Mouse (Mus musculus) megakaryocyte-erythroid progenitor cell, adult 5-6 weeks (primary cell): ENCODE measurements around the gene Eaf1. TPM values are rescaled to one million over a fixed set of nuclear protein-coding genes. Genes with fewer than 3 reads are reported as not detected.
A peak's percentile ranks its signal among the peaks of the same experiment; 100 is the strongest.
"Not testable (repeated sequence)": the region's sequence is repeated elsewhere in the genome, so short reads cannot be mapped to it uniquely, and the experiment has no call there.

Source experiments
- ATAC-seq: replicated peaks from 2 replicates; pipeline ENCODE4 v1.8.0; 2016; ENCODE audit warnings: mild to moderate bottlenecking, inconsistent platforms; ENCODE audit not compliant: severe bottlenecking, poor library complexity, low FRiP score, low TSS enrichment
- total RNA-seq, 2 experiments: library from RNA; stranded (forward) in 1 of 2; stranded (reverse) in 1 of 2; fragments of 200-1000, 215-1000 nt in 1 of 2; fragments of >200 nt in 1 of 2; fragmentation: Nextera tagmentation in 1 of 2; gene quantifications; 2 replicates each; pipeline ENCODE4 v1.2.3; 2014 to 2017

Gene Eaf1
- total RNA-seq (2014; fragmentation: Nextera tagmentation) (40.1 and 42.9 TPM in 2 replicates), total RNA-seq (2017) (23.8 and 24.5 TPM in 2 replicates)

GRCm38 (mm10) chr14:31494349-31494974 lies at the start of gene Eaf1:
Eaf1 (plus strand) TSS chr14:31494399.
- peak; percentile 42 for ATAC-seq

DNA sequence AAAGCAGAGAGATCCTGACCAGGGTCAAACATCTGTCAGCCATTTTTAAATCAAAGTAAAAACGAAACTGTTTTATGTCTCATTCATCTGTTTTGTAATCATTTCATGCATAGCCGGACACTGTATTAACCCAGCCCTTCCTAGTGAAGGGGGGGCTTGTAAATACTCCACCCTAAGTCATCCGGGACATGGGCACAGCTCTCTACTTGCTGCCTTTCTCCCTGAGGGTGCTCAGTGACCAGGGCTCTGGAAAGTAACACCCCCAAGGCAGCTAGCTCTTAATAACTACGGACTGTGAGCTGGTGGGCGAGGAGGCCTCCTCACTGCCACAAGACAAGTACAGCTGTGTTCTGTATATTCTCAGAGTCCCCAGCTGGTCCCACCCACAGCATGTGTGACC lies 45.2 kb upstream of the Eaf1 start:
- no peak for ATAC-seq

DNA sequence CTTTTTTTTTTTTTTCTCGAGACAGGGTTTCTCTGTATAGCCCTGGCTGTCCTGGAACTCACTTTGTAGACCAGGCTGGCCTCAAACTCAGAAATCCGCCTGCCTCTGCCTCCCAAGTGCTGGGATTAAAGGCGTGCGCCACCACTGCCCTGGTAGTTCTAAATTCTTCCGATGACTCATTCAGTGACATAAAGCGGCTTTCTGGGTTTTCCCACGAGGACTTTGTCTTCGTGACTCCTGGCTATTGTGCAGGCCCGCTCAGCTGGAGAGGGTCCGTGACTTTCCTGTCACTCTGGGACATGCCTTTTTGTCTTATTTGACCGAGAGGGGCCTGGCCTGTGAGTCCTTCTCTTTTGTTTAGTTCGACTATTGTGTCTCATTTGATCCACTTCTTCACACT lies 40.3 kb upstream of the Eaf1 start:
- not testable (repeated sequence) for ATAC-seq

DNA sequence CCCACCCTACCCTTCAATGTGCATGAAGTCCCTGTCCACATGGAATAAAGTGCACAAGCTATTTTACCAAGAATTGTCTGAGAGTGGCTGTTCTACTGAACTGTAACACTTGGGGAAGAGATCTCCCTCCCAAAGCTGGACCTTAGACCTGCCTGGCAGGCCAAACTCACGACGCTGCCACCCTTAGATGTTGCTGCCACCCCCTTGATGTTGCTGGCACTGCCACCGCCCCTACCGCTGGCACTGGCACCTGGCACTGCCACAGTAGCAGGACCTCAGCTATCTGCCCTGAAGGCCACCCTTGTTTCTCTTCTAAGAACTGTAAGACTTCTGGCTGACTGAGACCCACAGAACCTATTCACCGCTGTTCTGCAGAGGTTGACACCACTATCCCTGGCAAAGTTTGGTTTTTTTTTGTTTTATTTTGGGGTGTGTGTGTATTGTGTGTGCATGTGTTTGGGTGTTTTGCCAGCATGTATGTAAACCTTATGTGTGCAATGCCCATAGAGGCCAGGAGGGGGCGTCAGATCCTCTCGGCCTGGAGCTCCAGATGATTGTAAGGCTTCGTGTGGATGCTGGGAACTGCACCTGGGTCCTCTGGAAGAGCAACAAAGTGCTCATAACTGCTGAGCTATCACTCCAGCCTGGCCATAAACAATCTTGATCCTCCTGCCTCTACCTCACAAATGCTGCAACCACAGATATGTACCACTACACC lies 39.2 kb upstream of the Eaf1 start:
- ATAC-seq: no peak

GRCm38 (mm10) chr14:31456064-31456721 lies 38.0 kb upstream of the Eaf1 start:
- no peak for ATAC-seq

DNA sequence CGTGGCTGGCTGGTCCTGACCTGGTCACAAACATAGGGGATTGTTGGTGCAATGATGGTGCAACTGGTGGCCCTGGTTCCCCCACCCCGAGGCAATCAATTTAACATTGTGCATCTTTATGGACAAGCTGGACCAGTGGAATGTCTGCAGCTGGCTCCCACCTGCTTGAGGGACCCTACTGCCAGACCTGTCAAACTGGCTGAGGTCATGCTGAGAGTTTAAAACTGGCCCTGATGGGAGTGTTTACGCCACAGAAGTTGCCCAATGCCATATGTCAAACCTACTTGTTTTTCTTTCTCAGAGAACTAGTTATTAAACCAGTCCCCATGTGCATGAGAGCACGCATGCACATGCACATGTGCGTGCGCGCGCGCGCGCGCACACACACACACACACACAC lies 36.2 kb upstream of the Eaf1 start:
- no peak for ATAC-seq

DNA sequence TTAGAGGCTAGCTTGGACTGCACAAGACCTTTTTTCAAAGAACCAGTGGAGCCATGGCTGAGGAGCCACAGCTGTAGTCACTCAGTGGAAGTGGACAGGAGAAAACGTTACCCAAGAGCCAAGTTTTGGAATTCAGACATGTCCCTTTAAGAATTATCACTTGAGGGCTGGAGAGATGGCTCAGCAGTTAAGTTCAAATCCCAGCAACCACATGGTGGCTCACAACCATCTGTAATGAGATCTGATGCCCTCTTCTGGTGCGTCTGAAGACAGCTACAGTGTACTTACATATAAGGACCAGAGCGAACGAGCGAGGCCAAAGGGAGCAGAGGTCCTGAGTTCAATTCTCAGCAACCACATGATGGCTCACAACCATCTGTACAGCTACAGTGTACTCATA lies 32.0 kb upstream of the Eaf1 start:
- ATAC-seq: not testable (repeated sequence)

GRCm38 (mm10) chr14:31462886-31463285 lies 31.3 kb upstream of the Eaf1 start:
- ATAC-seq: no peak

DNA sequence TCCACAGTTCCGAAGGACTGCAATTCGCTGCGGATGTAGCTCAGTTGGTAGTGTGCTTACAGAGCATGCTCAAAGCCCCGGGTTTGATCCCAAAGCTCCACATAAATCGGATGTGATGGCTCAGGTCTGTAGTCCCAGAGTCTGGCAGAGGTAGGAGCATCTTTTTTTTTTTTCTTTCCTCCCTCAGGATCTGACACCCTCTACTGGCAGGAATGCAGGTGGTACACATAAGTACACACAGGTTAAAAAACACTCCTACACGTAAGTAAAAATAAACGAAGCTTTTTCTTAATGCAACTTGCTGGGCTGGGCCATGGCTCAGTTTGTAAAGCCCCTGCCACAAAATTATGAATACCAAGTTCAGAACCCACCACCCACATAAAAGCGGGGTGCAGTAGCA lies 30.0 kb upstream of the Eaf1 start:
- ATAC-seq: no peak

- no peak for ATAC-seq
Measured at GRCm38 (mm10) chr14:31469711-31470110, 24.5 kb upstream of the Eaf1 start.

DNA sequence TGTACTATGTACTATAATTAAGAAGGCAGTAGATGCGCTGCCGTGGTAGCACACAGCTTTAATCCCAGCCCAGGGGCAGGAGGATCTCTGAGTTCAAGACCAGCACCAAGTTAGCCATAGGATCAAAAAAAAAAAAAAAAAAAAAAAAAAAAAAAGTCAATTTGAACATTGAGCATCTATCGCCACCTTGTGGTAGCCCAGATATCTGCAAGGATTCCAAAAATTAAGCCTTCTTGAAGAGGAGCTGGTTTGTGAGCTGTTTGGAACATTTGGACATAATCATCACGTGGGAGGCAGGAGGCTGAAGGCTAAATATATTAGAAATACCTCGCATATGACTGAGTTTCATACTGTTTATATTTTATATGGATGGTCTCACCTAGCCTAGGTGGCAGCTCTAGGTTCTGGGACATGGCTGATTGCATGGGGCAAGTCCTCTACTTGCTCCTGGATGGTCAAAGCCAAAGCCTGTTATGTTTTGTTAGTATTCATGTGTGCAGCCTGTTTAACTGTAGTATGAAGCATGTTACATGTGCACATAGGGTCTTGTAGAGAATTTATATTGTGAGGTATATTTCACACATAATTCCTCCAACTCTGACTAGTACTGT lies 21.6 kb upstream of the Eaf1 start:
- ATAC-seq: 0 out of 2 replicates have a peak, but pooled peaks have one; percentile 47

- no peak for ATAC-seq
Measured at GRCm38 (mm10) chr14:31473297-31473696, 20.9 kb upstream of the Eaf1 start.

DNA sequence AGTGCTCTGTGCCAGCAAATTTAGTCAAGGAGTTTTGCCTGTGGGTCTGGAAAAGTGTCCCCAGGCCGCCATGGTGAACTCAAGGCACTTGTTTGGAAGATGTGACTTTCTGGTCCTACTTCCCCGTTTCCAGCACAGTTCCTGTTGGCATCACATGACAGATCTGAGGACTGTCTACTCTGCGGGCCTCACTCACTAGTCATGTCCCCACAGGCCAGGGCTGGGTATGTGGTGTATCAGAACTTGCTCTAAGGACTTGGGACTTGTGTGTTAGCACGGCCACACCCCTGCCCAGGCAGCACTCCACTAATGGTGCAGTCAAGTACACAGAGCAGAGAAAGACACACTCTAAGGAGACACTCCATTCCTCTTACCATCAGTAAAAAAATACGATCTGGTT lies 11.8 kb upstream of the Eaf1 start:
- ATAC-seq: no peak

- ATAC-seq: 0 out of 2 replicates have a peak, but pooled peaks have one; percentile 47
Measured at GRCm38 (mm10) chr14:31486465-31486864, 7.7 kb upstream of the Eaf1 start.

- ATAC-seq: no peak
Measured at GRCm38 (mm10) chr14:31488055-31488454, 6.1 kb upstream of the Eaf1 start.

- no peak for ATAC-seq
Measured at GRCm38 (mm10) chr14:31493901-31494300, 298 bp upstream of the Eaf1 start.

DNA sequence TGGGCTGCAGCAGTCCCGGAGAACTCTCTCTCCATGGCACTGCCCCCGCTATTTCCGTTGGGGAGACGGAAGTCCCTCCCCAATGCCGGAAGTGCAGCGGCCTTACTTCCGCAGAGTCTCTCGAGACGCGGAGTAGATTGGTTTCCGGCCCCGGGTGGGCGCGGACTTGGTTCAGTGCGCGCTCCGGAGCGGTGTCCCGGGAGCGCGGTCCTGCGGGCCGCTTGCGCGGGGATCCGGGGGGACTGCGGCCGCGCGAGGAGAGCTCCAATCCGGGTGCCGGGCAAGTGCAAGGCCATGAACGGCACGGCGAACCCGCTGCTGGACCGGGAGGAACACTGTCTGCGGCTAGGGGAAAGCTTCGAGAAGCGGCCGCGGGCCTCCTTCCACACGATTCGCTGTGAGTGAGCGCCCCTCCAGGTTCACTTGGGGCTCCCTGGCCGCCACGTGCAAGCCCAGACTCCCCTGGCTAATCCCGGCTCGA lies 816 bp downstream of the Eaf1 start, which contains the start of gene Mettl6:
Gene Mettl6 (minus strand): TSS at position 66 of the 481 bp plus-strand sequence.
- ATAC-seq: peak; percentile 84

GRCm38 (mm10) chr14:31495538-31495937 lies 1.3 kb downstream of the Eaf1 start:
- ATAC-seq: no peak

GRCm38 (mm10) chr14:31496241-31496646 lies 2.0 kb downstream of the Eaf1 start:
- peak; percentile 92 for ATAC-seq

- ATAC-seq: no peak
Measured at GRCm38 (mm10) chr14:31499526-31499925, 5.3 kb downstream of the Eaf1 start.
